Mouse (Mus musculus): ENCODE measurements around the gene Rexo5.

- TF ChIP-seq FLI1 (IDR thresholded peaks at IDR 0.05; ENCODE audit: low read length) = no peak
- no peak for TF ChIP-seq GATA1 (IDR thresholded peaks at IDR 0.05; ENCODE audit: borderline replicate concordance, low read length)
Observed at GRCm38 (mm10) chr7:119835996-119836777, 42.4 kb downstream of the Rexo5 start.

Measured in megakaryocyte, embryonic 14.5 days (primary cell).